Mouse (Mus musculus): ENCODE data around the gene Nolc1.

DNA sequence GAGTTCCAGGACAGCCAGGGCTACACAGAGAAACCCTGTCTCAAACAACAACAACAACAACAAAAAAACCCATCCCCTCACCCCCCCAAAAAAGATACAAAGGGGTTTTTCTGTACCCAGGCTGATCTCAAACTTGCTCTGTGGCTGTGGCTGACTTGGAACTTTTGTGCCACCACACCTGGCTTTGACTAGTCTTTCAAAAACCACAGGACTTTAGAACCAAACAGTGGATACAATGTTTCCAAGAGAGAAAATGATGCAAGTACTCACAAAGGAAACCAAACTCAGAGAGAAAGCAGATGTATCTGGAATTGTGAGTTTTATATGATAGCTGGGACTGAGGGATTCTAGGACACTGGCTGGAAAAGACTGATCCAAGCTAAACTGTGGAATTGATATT lies 49.0 kb downstream of the Nolc1 start:
- TF ChIP-seq CTCF (IDR thresholded peaks at IDR 0.05; ENCODE audit: borderline replicate concordance, insufficient read depth, low read length) = no peak
- TF ChIP-seq POLR2A (IDR thresholded peaks at IDR 0.05; ENCODE audit: low read depth, low read length) = no peak
